Mouse (Mus musculus) brown adipose tissue, adult 24 weeks (tissue): Measurements from ENCODE around the gene Fgf8. TPM values are rescaled to one million over a fixed set of nuclear protein-coding genes. Genes with fewer than 3 reads are reported as not detected.

ENCODE experiments used
- H3K27ac ChIP-seq: fragments of 200-500 bp; replicated peaks from 2 replicates; pipeline ENCODE4 v1.5.1; 2012; ENCODE audit warnings: low read depth, mild to moderate bottlenecking, low read length
- H3K4me1 ChIP-seq: fragments of 200-500 bp; 2 replicates; pipeline ENCODE4 v1.6.1; 2012; ENCODE audit warnings: low read length, mixed read lengths; ENCODE audit not compliant: control insufficient read depth, insufficient read depth, insufficient read length
- H3K4me3 ChIP-seq: fragments of 200-500 bp; 2 replicates; pipeline ENCODE4 v1.5.1; 2012; ENCODE audit warnings: low read depth, mild to moderate bottlenecking, low read length, moderate library complexity; ENCODE audit not compliant: insufficient read depth
- polyA plus RNA-seq: library from polyadenylated mRNA; stranded (reverse); fragments of >200 nt; gene quantifications from 2 replicates; pipeline ENCODE4 v1.2.4, GENCODE M21; 2012; ENCODE audit not compliant: missing spikeins, insufficient read depth, insufficient read length

The Fgf8 gene
- polyA plus RNA-seq, 1 experiment, result not detected

DNA sequence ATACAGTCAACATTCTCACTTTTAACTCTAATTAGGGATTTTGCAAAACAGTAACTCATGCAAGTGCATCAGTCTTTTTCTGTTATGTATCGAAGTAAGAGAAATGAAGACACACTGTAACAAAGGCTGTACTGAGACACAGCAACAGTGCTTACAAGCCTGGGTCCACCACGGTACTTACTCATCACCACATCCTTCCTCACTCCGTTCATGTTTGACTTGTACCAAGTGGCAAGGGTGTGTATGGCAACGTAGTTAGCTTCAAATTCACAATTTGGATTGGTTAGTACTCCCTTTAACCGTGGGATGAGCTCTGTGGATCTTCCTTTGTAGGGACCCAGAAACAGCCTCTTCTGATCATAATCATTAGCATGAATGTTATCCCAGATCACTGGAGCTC lies 28.8 kb upstream of the Fgf8 start:
- no peak overlapping the region for H3K27ac ChIP-seq
- H3K4me3 ChIP-seq, result no peak overlapping the region
- no peaks in the 10 kb centered on the region for H3K4me1 ChIP-seq

DNA sequence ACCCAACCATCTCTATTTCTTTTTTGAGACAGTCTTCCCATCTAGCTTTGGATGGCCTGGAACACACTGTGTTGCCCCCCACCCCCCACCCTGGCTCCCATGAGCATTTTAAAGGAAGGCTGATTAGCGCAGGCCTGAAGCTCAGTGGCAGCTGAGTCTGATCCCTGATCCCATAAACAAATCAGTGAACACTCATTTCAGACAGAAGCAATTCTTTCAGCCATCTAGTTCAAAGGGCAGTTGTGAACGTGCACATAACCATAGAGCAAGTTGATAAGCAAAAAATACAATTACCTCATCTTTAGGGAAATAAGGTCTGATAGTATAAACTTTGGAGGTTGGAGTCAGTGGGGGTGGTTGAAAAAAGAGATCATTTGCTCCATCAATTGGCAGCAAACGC lies 18.1 kb upstream of the Fgf8 start:
- Histone ChIP-seq H3K27ac (no peak overlapping the region), H3K4me3 (no peak overlapping the region), H3K4me1 (no peaks in the 10 kb centered on the region)

DNA sequence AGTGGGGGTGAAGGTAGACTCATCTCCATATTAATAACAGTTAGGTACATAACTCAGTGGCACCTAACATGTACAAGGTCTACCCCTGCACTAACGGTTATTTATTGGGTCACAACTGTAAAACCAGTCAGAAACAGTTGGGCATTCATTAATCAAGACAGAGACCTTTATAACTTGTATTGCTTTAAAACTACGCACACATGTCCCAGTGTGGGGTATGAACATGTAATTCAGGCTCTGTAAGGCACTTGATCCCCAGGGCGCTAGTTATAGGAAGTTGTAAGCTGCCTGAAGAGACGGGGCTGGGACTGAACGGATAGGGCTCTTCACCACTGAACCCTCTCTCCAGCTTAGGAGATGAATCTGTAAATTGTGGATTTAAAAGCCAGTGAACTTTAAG lies 16.0 kb upstream of the Fgf8 start:
- H3K27ac ChIP-seq, result no peak overlapping the region
- no peak overlapping the region for H3K4me3 ChIP-seq
- no peaks in the 10 kb centered on the region for H3K4me1 ChIP-seq

DNA sequence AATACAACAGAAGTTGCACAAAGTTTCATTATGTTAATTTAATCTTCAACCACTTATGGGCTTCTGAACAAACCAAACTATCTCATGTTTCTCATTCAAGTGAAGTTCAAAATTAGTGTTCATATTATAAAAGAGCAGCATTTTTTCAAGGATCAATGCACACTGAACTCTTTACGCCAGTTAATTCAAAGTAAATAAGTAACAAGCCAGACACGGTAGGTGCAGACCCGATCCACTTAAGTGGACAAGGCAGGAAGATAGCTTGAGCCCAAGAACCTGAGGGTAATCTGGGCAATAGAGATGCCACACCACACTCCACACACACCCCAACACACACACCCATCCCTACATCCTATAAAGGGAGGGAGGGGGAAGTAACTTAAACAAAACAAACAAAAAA lies 10.8 kb upstream of the Fgf8 start:
- no peak overlapping the region for H3K4me3 ChIP-seq
- no peak overlapping the region for H3K27ac ChIP-seq

DNA sequence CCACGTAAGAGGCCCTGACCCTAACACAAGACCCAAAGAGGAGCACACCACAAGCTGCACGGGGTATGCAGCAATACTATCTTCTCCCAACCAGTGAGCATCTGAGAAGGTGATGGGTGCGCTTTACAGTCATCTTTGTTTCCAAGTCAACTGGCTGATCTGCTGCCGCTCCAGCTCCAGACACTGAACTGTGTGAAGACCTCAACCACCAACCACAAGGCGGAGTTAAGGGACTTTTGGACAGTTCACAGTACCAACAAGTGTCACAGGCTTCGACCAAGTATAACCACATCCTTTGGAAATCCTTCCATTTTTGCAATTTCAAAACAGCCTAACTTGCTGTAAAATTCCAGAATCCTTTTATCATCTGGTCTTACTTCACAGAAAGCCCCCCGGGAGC lies 9.2 kb upstream of the Fgf8 start:
- Histone ChIP-seq H3K4me1 (peaks cover 5% of the 10 kb centered on the region), H3K27ac (no peak overlapping the region), H3K4me3 (no peak overlapping the region)

More for the DNA sequence above, 10.8 kb upstream of the Fgf8 start:
- H3K4me1 ChIP-seq, result peaks cover under 1% of the 10 kb centered on the region

DNA sequence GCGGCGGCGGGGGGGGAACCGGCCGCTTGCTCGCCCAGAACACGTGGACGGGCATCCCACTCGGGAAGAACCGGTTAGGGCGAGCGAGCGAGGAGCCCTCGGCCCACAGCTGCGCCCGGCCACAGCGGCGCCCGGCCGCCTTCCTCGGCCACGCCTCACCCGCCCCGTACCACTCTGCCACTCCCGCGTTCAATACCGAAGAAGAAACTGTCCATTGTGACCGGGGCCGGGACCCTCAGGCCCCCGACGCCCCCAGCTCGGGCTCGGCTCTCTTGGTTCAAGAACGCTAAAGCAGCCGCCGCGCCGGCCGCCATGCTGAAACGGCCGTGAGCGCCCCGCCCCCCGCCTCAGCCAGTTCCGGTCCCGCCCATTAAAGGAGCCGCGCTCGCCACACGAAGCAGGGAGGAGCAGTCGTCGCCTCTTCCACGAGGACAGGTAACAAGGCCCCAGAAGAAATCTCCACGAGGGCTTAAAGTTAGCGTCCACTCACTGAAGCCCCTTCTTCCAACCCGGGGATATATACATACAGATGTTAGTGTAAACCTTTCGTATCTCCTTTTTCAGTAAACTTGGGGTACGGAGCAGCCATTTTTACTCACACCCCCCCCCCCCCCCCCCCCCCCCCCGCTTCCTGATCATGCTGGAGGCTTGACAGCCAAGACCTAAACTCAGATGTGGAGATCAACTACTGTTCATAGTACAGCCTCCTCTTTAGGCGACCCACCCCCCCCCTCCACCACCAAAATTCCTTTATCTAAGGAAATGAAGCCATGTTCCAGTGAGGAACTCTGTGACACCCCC lies 6.7 kb upstream of the Fgf8 start, which contains the start of gene Npm3:
Gene Npm3 (minus strand): TSS at position 349 of the 801 bp plus-strand sequence.
- Histone ChIP-seq H3K4me1 (peaks cover 5% of the 10 kb centered on the region), H3K4me3 (peak within 1 kb of the TSS; percentile 98), H3K27ac (no peak within 1 kb of the TSS)

DNA sequence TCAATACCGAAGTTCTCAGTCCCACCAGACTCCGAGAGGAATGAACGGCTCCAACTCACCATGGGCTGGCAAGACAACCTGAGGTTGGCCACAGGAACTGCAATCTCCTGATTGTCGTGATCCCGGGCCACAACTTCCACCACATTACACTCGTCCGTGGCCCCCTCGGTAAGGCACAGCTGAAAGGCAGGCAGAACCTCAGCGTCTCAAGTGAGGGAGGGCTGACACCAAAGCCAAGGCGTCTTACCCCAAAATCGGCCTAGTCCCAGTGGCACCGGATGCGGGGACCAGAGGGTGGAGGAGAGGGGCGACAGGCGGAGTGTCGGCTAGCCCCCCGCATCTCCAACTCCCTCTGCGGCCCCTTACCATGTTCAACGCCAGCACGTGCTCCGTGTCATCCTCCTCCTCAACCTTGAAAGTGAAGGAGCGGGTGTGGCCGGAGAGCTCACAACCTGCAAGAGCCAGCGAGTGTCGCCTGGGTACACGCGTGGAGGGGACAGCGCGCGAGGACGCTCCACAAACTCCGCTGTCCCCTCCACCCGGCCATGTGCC lies 6.1 kb upstream of the Fgf8 start:
- Histone ChIP-seq H3K4me1 (peaks cover 5% of the 10 kb centered on the region), H3K27ac (no peak overlapping the region)

DNA sequence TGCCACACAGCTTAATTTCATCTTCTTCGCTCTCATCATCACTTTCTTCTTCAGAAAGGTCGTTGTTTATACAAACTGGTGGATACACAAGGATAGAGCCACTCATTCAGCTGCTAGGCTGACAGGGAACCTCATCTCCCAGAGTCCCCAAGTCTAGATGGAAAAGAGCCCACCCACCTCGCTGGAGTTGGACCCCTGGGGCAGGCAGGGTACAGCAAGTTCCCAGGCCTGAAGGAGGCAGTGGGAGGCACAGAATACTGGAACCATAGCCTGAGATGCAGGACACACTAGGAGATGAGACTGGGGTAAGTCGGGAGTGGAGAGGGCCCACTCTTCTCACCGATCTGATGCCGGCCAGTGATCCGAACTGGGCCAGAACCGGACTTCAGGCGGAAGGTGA lies 5.5 kb upstream of the Fgf8 start:
- Histone ChIP-seq H3K27ac (no peak overlapping the region), H3K4me3 (peak overlapping the region; percentile 98), H3K4me1 (peaks cover 5% of the 10 kb centered on the region)

More for the DNA sequence above, 6.1 kb upstream of the Fgf8 start:
- peak overlapping the region; percentile 98 for H3K4me3 ChIP-seq

DNA sequence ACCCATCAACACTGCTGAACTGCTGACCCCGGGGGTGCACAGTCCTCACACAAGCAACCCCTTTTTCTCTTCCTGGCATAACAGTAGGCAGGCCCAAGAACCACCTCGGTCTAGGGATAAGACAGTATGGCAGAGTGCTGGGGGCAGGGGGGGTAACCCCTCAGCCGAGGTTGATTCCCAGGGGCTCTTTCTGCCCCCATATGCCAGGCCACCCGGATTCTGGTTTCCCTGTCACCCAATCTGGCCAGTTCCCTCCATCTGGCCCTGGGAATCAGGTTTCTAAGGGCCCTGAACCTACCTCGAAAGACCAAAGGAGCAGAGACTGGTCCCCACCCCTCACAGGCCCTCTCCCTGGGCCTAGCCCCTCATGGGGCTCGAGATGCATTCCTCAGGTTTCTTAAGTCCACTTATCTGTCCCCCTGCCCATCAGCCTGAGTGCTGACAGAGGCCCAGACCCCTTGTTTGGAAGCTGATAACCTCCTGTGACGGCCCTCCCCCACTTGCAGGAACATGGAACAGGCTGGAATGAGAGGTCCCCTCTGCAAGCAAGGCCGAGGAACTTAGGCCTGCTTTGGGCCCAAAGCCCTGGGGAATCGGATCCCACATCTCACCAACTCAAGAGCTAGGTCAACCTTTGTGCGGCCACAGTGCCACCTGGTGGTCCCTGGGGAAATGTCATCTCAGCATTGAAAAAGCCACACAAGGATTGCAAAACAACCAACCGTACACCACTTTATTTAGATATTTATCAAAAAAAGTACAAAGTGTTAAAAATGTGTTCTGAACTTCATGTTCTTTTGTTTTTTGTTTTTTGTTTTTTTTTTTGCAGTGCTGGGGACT lies 4.5 kb upstream of the Fgf8 start:
- no peak overlapping the region for H3K27ac ChIP-seq
- no peak overlapping the region for H3K4me3 ChIP-seq
- peaks cover 5% of the 10 kb centered on the region for H3K4me1 ChIP-seq

DNA sequence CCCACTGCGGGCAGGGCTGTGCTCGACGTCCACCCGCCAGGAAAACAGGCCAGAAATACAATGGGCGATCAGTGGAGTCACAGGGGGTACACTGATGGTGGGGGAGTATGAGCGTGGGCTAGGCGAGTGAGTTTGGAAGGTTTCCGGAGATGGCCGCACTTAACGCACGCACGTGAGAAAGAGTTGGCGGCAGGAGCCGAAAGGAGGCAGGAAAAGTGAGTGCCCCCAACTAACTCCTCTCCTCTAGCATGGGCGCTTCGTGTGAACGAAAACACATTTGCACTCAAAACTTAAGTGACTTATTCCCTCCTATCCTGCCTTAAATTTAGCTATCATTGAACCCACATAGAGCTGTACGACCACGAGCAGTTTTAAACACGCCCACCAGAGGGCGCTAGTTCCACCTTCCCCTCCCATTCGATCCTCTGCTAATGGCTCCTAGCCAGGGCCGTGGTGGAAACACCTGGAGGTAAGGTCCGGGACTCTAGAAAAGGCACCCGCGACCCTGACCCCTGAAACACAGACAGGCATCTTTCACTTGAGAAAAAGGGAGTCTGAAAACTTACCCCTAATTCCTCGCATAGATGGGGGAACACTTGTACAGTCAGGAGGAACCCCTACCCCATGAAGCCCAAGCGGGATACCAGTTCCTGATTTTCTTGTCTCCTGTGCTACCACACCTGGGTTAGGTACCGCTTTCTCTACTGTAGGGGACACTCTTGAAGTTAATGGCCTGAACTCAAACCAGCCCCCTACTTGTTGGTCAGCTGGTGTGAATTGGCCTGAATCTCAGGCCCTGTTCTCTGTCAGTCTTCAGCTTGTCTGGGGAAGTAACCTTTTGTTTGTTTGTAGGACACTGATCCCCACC lies 3.7 kb upstream of the Fgf8 start:
- no peak overlapping the region for H3K4me3 ChIP-seq
- no peak overlapping the region for H3K27ac ChIP-seq
- peaks cover 5% of the 10 kb centered on the region for H3K4me1 ChIP-seq

DNA sequence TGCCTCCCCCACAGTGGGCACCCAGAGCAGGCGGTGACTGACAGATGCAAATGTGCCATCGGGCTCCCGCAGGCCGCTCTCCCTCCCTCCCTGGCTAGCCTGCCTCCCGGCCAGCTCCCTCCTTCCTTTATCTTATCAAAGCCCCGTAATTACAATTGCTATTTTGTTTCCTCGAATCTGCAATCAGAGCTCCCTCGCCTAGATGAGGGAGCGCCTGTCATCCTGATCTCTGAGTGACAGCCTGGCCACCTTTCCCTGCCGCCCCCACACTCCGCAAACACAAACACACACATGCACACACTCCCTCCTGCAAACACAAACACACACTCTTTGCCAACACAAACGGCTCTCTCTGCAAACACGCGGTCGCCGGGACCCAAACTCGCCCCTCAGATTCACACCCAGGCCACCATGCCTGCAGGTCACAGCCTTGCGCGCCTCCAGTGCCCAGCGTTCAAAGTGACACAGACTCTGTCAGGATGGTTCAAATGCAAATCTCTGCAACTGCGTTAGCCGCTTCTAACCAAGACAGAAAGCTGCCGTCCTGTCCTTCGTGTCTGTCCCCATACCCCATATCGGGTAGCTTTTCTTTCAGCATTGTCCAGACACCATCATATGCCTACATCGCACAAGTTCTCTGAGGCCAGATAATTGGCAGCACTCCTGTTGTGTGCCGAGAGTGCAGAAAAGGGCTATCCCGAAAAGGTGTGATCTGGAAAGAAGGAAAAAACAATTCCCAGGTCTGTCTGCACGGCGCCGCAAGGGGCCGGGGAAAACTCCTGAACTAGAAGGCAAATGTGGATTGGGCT lies 2.8 kb upstream of the Fgf8 start:
- Histone ChIP-seq H3K4me1 (peaks cover 5% of the 10 kb centered on the region), H3K4me3 (no peak overlapping the region)

DNA sequence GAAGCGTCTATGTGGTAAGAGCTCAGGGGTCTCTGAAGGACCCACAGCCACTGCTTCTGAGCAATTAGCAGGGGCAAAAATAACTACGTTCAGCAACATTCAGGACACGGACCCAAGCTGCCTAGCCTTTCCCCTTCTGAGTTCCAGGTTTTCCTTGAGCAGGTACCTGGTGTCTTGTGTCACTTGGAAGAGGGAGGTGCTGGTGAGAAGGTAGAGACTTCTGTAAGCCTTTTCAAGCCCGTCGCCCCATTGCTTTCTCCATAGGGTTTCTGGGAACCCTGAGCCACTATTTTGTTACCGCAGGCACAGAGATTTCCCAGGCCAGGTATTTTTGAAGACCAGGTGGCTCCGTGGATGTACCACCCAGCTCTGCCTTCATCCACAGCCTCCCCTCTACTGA lies 904 bp upstream of the Fgf8 start:
- H3K4me3 ChIP-seq, result no peak overlapping the region
- H3K27ac ChIP-seq, result no peak overlapping the region

More for the DNA sequence above, 2.8 kb upstream of the Fgf8 start:
- no peak overlapping the region for H3K27ac ChIP-seq

DNA sequence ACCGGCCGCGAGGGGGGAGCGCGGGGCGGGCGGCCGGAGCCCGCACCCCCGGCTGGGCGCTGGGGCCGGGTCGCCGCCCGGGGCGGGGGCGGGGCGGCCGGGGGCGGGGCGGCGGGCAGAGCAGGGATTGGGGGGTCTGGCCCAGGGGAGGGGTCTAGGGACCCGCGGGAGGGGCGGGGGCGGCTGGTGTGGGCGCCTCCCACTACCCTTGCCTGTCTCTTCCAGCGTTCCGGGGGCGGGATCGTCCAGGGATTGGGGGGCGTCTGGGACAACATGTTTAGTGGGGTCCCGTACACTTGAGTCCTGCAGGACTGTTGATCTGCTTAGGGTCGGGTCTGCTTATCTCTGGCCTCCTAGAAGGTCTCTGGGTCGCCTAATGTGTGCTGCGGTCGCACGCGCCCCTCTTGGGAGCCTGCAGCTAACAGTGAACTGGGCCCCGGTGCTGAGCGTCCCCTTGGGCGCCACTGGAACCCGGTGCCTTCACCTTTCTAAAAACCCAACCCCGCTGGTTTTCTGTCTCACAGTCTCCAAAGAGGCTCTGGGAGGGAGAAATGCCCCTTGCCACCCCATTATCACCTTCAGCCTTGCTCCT lies 365 bp upstream of the Fgf8 start:
- H3K4me1 ChIP-seq, result no peaks in the 10 kb centered on the region
- no peak overlapping the region for H3K27ac ChIP-seq
- H3K4me3 ChIP-seq, result no peak overlapping the region

More for the DNA sequence above, 904 bp upstream of the Fgf8 start:
- H3K4me1 ChIP-seq, result peaks cover 4% of the 10 kb centered on the region
